Mouse (Mus musculus) lung, postnatal 10 days (tissue): Measurements from ENCODE around the gene Trpm5.
A peak's percentile ranks its signal among the peaks of the same experiment; 100 is the strongest.

Experiments
- DNase-seq: peaks from one replicate; pipeline ENCODE4 v3.0.0; 2021

Trpm5 gene

GRCm38 (mm10) chr7:143105258-143105897 lies 10.9 kb upstream of the Trpm5 start:
- DNase-seq: peak; percentile 50

GRCm38 (mm10) chr7:143100759-143101158 lies 6.3 kb upstream of the Trpm5 start:
- no peak for DNase-seq

- no peak for DNase-seq
These were observed 1.1 kb upstream of the Trpm5 start for GRCm38 (mm10) chr7:143095554-143095907.

- DNase-seq: no peak
These were observed 595 bp downstream of the Trpm5 start for GRCm38 (mm10) chr7:143093847-143094246.

- peak; percentile 69 for DNase-seq
These were observed 7.3 kb downstream of the Trpm5 start for GRCm38 (mm10) chr7:143087070-143087579.

GRCm38 (mm10) chr7:143086366-143086765 lies 8.1 kb downstream of the Trpm5 start:
- DNase-seq: peak; percentile 86

- no peak for DNase-seq
These were observed 10.7 kb downstream of the Trpm5 start for GRCm38 (mm10) chr7:143083708-143084107.

GRCm38 (mm10) chr7:143082024-143082423 lies 12.4 kb downstream of the Trpm5 start:
- no peak for DNase-seq

- no peak for DNase-seq
These were observed 17.1 kb downstream of the Trpm5 start for GRCm38 (mm10) chr7:143077351-143077750.

GRCm38 (mm10) chr7:143075394-143075793 lies 19.0 kb downstream of the Trpm5 start:
- no peak for DNase-seq

- peak; percentile 65 for DNase-seq
These were observed 21.4 kb downstream of the Trpm5 start for GRCm38 (mm10) chr7:143073086-143073485.

- no peak for DNase-seq
These were observed 21.8 kb downstream of the Trpm5 start for GRCm38 (mm10) chr7:143072605-143073004.

- DNase-seq: no peak
These were observed 23.9 kb downstream of the Trpm5 start for GRCm38 (mm10) chr7:143070506-143071070.

GRCm38 (mm10) chr7:143069751-143070400 lies 24.6 kb downstream of the Trpm5 start:
- DNase-seq: no peak

GRCm38 (mm10) chr7:143068882-143069591 lies 25.4 kb downstream of the Trpm5 start, which contains the start of gene Tssc4:
TSS of gene Tssc4 (plus strand) at chr7:143069249.
- peak; percentile 99 for DNase-seq

- no peak for DNase-seq
These were observed 26.0 kb downstream of the Trpm5 start for GRCm38 (mm10) chr7:143068316-143068881.

- no peak for DNase-seq
These were observed 26.5 kb downstream of the Trpm5 start for GRCm38 (mm10) chr7:143067897-143068296.

GRCm38 (mm10) chr7:143067469-143067868 lies 27.0 kb downstream of the Trpm5 start:
- DNase-seq: no peak

GRCm38 (mm10) chr7:143065692-143066091 lies 28.8 kb downstream of the Trpm5 start:
- no peak for DNase-seq

GRCm38 (mm10) chr7:143064226-143064625 lies 30.2 kb downstream of the Trpm5 start:
- no peak for DNase-seq

- DNase-seq: no peak
These were observed 31.7 kb downstream of the Trpm5 start for GRCm38 (mm10) chr7:143062704-143063103.

GRCm38 (mm10) chr7:143059202-143059870 lies 35.1 kb downstream of the Trpm5 start:
- DNase-seq: peak; percentile 34
